Mouse (Mus musculus) left cerebral cortex, adult 9 months (tissue): ENCODE results near the gene Ifna15.
"Not testable (repeated sequence)": the region's sequence is repeated elsewhere in the genome, so short reads cannot be mapped to it uniquely, and the experiment has no call there.

Experiments used
- DNase-seq, 2 experiments: peaks; one replicate each; pipeline ENCODE4 v3.0.0; 2022; ENCODE audit warnings: low spot score in 2 of 2

Gene Ifna15

DNA sequence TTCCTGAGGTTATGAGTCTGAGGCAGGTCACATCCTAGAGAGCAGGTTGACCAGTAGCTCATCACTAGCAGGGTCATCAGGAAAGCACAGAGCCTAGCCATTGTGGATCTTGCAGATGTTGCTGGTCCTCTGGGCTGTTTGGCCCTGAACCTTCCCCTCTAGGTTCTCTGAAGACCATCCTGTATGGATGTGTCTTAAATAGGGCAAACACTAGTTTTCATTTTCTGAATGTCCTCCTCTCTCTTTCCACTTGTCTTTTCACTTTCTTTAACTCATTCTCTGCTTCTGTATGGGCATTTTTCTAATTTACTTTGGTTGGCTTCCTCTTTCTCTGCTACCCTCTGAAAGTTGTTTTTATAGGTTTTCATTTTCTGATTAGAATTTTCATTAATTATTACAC, at the start of gene Ifna15:
Gene Ifna15 (minus strand): TSS at position 101 of the 400 bp plus-strand sequence.
- not testable (repeated sequence) for DNase-seq

DNA sequence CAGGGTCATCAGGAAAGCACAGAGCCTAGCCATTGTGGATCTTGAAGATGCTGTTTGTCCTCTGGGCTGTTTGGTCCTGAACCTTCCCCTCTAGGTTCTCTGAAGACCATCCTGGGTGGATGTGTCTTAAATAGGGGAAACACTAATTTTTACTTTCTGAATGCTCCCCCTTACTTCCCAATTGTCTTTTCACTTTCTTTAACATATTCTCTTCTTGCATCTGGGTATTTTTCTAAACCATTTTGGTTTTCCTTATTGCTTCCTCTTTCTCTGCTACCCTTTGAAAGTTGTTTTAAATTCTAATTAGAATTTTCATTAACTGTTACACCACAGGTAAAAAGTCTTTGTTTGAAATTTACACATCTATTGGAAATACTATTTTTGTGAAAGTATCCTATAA, 45.2 kb upstream of the Ifna15 start, which contains the start of gene Ifna12:
Gene Ifna12 (minus strand): TSS at position 101 of the 400 bp plus-strand sequence.
- no peak for DNase-seq

DNA sequence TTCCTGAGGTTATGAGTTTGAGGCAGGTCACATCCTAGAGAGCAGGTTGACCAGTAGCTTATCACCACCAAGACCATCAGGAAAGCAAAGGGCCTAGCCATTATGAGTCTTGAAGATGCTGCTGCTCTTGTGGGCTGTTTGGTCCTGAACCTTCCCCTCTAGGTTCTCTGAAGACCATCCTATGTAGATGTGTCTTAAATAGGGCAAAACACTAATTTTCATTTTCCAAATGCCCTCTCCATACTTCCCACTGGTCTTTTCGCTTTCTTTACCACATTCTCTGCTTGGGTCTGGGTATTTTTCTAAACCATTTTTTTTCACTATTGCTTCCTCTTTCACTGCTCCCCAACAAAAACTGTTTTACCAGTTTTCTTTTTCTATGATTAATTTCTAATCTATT, 34.2 kb upstream of the Ifna15 start, which contains the start of gene Ifna9:
Gene Ifna9 (minus strand): TSS at position 101 of the 400 bp plus-strand sequence.
- DNase-seq: no peak

DNA sequence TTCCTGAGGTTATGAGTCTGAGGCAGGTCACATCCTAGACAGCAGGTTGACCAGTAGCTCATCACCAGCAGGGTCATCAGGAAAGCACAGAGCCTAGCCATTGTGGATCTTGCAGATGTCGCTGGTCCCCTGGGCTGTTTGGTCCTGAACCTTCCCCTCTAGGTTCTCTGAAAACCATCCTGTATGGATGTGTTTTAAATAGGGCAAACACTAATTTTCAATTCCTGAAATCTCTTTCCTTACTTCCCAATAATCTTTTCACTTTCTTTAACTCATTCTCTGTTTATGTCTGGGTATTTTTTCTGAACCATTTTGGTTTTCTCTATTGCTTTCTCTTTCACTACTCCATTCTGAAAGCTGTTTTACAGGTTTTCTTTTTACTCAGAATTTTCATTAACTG, 13.7 kb upstream of the Ifna15 start, which contains the start of gene Ifna14:
Gene Ifna14 (minus strand): TSS at position 101 of the 400 bp plus-strand sequence.
- no peak for DNase-seq

DNA sequence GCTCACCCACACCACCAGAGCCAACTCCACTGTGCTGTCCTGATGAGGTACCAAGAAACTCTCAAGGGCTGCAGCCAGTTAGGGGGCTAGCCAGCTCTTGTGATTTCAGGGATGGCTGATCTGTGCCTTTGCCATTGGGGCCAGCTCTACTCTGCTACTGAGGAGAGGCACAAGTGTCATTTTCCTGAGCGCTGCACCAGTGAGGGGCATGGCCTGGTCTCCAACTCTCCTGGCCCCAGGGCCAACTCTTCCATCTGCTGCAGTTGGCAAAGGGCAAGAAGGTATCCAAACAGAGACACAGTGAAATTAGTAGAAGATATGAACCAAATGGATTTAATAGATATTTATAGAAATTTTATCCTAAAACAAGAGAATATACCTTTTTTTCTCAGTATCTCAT, 3.7 kb upstream of the Ifna15 start:
- no peak for DNase-seq

DNA sequence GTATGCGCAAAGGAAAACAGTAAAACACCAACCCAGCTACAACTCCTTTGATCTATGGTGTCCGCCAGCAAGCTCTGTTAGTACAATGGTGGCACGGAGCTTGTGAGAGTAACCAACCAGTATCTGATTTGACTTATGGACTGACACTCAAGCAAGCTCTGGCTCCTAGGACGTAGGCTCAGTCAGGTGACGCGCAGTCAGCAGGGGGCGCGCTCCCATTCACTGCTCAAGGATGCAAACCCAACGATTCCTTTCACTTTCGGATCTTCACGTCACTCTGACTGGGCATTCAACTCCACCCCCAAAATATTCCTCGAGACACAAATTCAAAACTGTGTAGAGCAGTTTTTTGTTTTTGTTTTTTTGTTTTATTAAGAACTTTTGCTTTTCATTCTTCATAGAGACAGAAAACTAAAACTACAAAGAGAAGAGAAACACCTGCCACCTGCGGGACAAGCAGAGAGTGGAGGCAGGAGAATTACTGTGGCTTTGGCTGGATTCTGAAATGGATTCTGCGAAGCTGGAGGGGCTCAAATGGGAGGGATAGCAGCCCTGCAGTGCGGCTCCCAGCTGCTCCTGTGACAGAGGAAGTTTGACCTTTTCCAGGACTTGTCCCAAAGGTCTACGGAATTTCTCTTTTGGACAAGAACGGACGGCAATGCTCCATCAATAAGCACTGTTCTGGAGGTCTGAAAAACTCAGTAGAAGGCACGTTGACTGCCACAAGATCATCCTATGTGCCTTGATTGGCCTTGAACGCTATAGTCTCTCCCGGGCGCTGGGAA, 7.7 kb downstream of the Ifna15 start:
- DNase-seq: peak in 1 of 2 experiments; percentile 66

DNA sequence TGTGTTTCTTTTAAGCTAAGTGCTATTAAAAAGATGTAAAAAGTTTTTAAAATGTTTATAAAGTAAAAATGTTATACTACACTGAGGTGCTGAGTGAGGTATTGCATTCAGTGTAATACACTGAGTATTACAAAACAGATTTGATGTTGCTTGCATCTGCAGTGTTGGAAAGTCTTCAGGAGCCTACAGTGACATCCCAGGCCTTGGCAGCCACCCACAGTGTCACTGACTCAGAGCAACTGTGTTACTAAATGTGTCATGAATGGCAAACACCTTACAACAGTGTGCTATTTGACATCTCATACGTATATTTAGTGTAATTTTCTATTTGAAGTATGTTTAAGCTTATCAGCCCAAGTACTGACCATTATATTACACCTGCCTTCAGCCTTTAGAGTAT, 10.1 kb downstream of the Ifna15 start:
- DNase-seq: no peak

DNA sequence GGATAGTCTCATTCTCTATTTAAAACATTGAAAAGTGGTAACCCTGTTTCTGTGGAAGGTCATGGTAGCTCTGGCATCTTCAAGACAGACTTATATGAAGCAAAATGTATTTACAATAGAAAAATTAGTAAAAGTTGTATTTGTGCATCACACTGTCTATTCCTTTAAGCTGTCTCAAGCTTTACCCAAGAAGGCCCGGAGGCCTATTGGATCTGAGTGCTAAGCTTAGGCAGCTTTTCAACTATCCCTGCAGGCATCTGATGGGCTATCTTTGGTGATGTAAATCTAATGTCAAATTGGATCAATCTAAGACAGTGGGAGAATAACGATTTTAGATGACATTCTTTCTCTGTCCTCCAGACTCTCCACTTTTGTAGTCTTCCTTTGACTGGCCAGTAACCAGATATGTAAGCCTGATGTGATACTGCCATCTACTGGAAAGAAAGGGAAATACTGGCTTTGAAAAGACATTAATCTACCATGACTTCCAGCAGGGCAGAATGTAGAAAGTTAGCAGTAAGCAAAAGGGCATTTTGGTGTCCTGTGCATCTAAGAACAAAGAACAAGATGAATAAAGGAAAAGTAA, 14.3 kb downstream of the Ifna15 start:
- DNase-seq: peak in 1 of 2 experiments; percentile 38

DNA sequence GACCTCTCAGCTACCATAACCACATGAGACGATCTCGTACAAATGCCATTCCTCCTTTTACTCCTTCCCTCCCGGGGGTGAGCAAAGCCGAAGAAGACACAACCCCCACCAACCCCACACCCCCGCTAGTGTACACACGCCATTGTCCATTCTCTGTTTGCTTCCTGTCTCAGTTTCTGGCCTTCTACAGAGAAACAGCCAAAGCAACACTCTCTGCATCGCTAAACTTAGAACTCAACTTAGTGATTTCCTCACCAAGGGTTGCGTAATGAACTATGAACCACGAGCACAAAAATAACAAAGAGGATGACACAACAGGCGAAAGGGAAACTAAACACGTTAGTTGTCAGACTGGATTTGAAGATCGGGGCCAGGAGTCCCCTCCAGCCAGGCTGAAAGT, 20.7 kb downstream of the Ifna15 start:
- DNase-seq: no peak

DNA sequence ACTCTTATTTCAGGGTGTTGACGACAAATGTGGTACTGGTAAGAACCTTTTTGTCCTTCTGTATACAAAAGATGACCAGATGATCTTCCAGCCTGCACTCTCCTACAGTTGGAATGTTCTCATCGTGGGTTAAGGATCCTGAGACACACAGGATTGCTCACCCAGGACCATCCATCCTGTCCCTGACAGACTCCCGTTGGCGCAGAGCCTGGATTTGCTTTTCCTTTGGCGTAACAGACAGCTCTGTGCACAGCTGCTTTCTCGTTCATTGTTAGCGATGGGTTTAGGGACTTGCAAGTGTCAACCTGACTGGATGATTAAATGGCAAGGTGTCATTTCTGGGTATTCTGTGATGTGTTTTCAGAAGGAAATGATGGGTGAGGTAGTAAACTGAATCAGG, 21.4 kb downstream of the Ifna15 start:
- DNase-seq: no peak

DNA sequence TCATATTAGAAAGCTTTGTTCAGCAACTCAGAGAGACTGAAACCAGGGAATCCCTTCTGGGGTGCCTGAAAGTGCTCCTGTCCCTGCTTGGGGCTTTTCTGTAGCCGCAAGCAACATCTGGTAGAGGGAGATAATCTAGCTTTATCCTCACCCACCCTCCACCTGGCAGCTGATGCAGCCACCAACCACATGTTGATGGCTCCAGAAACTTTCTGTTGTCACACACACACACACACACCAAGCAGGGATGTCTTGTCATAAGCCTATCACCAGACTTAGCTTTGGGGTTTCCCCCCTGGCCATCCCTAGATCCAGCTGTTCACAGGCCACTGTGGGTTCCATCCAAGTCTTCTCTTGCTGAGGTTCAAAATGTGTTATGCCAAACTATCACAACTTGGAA, 22.3 kb downstream of the Ifna15 start:
- DNase-seq: no peak

DNA sequence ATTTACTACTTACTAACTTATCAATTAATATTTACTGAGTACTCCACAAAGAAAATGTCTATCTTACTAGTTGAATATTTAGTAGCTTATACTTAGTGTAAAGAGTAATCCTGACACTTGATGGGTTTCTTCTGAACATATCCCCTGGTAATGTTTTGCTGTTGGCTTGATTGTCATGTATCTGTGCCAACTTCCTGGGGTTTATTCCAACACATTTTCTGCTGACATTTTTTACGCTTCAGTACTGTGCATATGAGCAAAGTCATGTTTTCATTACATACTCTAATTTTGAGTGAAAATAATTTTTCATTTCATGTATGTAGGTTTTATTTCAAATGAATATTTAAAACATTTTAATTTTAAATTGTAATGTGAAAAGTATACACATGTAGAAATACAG, 23.1 kb downstream of the Ifna15 start:
- DNase-seq: no peak

DNA sequence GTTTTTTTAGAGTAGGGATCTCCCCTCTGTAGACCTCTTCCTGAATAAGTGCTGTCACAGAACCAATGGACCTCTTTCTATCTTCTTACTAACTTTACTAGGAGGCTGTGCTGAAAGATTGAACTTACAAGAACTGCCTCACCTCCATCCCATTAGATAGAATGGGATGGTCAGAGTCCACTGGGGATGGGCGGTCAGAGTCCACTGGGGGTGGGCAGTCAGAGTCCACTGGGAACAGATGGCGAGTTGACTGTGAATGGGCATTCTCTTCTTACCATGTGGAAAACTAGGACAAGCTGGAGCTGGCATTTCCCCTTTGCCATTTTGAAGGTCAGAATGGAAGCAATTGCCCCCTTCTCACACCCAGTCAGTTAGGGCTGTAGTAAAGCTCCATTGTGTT, 24.5 kb downstream of the Ifna15 start:
- no peak for DNase-seq

DNA sequence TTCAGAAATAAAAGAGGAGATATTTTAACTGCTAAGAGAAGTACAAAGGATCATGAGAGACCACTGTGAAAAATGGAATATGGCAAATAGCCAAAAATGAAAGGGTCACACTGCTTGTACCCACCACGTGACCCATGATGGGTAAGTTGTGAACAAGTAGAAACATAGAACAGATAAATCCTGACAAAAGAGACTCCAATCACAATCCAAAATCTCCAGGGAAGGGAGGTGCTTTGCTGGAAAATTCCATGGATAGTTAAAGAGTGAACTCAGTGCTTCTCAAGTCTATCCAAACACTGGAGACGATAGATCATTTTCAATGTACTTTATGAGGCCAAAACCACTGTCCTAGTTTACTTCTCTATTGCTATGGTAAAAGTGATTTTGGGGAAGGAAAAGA, 27.2 kb downstream of the Ifna15 start:
- DNase-seq: no peak

DNA sequence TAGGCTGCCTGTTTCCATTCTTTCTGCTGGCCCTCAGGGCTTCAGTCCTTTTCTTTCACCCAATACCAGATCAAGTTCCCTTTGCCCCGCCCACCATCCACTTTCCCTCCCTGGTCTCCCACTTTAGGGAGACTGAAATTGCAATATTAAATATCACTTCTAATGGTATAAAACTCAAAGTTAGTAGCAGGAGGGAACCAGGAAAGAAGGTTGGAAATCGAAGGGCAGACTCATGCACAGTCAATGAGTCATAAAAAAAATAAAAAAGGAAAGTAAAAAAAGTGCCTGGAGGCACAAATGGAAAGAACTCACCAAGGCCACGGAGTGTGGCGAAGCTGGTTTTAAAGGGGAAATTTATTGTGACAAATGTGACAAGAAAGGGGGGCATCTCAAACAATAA, 27.8 kb downstream of the Ifna15 start:
- no peak for DNase-seq

DNA sequence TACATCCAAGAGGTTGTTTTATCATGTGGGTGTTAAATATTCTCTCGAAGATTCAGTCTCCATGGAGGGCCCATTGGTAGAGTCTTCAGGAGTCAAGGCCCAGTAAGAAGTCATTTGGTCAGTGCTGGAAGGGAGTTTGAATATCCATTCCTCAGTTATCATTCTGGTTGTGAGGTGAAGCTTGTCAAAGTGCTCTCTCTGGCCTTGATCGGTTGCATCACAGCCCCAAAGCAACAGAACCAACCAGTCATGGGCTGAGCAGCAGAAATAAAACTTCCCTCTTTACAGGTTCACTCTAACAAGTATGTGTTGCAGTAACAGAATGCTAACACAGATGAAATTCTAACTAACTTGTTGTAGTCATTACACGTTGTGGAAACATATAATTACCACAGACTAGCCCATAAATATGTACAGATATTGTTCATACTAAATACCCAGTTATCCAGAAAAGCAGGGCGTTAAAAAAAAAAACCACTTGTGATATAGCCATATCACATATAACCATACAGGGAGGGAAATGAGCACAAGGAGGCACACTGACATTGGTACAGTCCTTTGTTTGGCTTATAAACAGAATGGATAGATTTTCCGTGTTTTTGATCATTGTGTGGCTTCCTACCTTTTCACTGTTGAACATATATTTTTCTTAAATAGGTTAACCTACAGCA, 31.5 kb downstream of the Ifna15 start:
- no peak for DNase-seq

DNA sequence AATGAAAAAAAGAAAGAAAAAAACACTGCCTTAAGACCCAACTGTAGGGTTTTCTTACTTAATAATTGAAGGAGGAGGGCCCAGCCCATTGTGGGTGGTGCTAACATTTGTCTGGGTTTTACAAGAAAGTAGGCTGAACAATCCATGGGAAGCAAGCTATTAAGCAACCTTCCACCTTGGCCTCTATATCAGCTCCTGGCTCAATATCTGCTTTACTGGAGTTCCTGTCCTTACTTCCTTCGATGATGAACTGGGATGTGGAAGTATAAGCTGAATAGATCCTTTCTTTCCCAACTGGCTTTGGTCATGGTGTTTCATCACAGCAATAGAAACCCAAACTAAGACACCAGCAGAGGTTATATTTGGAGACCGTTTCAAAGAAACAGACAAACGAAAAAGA, 32.7 kb downstream of the Ifna15 start:
- no peak for DNase-seq

DNA sequence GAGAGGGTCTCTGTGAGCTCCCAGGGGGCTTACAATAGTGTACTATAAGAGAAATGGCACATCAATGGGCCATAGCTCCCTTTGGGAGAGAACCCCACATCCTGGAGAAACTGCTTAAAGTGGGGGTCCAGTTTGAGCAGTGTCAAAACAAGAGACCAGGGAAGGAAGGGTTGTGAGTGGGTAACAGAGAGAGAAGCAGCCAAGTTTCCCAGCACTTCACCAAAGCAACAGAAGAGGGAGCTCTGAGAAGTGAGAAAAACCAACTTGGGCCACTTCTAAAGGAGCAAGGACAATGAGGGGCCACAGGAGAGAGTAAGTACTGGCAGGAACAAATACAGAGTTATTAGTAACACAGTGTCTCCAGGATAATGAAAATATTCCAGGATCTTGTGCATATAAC, 34.8 kb downstream of the Ifna15 start:
- no peak for DNase-seq

DNA sequence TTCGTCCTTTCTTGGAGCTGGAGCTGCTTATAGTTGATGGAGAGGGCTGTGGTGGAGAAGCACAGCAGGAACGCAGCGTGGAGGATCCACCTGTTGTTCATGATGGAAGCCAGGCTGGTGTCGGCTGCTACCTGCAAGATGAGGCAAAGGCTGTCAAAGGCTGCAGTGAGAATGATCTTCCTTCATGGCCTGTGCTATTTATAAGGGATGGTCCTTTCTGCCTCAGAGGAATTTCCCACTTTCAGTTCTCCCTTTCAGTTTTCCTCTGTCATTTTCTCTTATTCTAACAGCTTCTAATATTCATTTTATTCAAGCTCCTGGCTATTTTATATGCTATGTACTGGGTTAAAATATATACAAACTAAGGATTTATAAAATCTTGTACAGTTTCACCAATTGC, 35.4 kb downstream of the Ifna15 start, which contains the start of gene Ifnb1:
Gene Ifnb1 (minus strand): TSS at position 101 of the 400 bp plus-strand sequence.
- DNase-seq: no peak

DNA sequence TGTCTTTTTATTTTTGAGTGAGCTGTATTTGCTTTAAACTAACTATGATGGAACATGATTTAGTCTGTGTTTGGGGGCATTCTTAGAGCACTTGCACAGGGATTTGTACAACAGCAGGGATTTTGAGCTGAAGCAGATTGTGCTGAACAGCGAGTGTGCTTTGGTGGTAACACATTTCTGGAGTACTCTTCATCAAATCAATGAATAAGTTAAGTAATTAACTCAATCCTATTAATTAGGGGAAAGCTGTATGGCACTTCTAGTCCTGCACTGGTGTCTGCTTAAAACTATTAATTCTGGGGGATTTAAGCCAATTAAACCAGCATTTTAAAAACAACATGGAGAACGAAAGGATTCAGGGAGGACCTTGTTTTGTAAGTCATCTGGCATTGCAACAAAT, 40.1 kb downstream of the Ifna15 start:
- DNase-seq: no peak

DNA sequence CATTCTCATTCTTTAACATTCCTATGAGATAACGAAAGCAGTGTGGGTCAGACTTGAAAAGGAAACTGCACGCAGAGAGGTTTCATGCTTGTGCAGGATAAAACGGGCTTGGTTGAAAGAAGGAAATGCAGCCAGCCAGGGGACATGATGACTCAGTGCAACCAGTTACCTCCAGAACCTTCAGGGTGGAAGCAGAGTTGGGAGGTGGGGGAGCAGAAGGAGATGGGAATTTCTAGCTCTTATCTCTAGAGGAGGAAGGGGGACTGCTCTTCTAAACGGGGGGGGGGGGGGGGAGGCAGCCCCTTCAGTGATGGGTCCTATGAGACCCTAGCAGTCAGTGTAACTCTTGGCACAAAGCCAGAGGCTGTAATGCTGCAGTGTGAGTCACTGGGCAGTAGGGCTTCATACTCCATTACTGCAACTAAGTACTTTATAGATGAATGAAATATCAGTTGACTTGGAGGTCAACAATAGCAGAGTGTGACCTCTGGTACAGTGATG, 42.3 kb downstream of the Ifna15 start:
- peak in 1 of 2 experiments; percentile 15 for DNase-seq

DNA sequence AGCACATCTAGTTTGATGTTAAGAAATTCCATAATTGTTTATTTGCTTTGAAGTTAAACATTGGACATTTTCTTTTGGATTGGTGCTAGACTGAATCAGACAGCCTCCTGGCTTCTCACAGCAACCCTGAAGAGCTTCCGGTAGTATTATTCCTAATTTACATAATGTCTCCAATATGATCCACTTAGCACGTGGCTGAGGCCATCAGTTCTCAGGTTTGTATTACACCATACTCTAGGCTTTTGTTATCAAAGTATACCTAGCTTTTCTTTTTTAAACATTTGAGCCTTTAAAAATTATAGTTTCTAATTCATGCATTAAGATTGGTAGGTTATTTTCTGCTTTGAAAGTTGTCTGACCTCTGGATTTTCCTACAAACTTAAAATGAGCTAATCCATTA, 42.8 kb downstream of the Ifna15 start:
- DNase-seq: no peak
